Mouse (Mus musculus) ovary, postnatal 10 days (tissue): ENCODE results near the gene Disp1.

Source experiments
- DNase-seq: peaks from one replicate; pipeline ENCODE4 v3.0.0; 2022; ENCODE audit warnings: low spot score

Gene Disp1

GRCm38 (mm10) chr1:183220796-183221718, at the start of gene Disp1:
TSS of gene Disp1 (minus strand) at chr1:183221522.
- peak; percentile 54 for DNase-seq

GRCm38 (mm10) chr1:183267666-183268065, 46.3 kb upstream of the Disp1 start:
- no peak for DNase-seq

- DNase-seq = no peak
Measured at GRCm38 (mm10) chr1:183265921-183266467, 44.7 kb upstream of the Disp1 start.

GRCm38 (mm10) chr1:183264145-183265008, 43.1 kb upstream of the Disp1 start:
- no peak for DNase-seq

- DNase-seq = no peak
Measured at GRCm38 (mm10) chr1:183252574-183252973, 31.3 kb upstream of the Disp1 start.

GRCm38 (mm10) chr1:183251818-183252217, 30.5 kb upstream of the Disp1 start:
- DNase-seq = no peak

GRCm38 (mm10) chr1:183250612-183251011, 29.3 kb upstream of the Disp1 start:
- DNase-seq = no peak

- no peak for DNase-seq
Measured at GRCm38 (mm10) chr1:183248144-183248543, 26.8 kb upstream of the Disp1 start.

- DNase-seq = no peak
Measured at GRCm38 (mm10) chr1:183243293-183243692, 22.0 kb upstream of the Disp1 start.

- DNase-seq = no peak
Measured at GRCm38 (mm10) chr1:183237901-183238300, 16.6 kb upstream of the Disp1 start.

- no peak for DNase-seq
Measured at GRCm38 (mm10) chr1:183236460-183236859, 15.1 kb upstream of the Disp1 start.

GRCm38 (mm10) chr1:183233679-183234174, 12.4 kb upstream of the Disp1 start:
- no peak for DNase-seq

- DNase-seq = no peak
Measured at GRCm38 (mm10) chr1:183232985-183233678, 11.8 kb upstream of the Disp1 start.

- DNase-seq = no peak
Measured at GRCm38 (mm10) chr1:183227469-183227868, 6.1 kb upstream of the Disp1 start.

- DNase-seq = no peak
Measured at GRCm38 (mm10) chr1:183219021-183219420, 2.3 kb downstream of the Disp1 start.

- no peak for DNase-seq
Measured at GRCm38 (mm10) chr1:183216691-183217090, 4.6 kb downstream of the Disp1 start.

GRCm38 (mm10) chr1:183215706-183216105, 5.6 kb downstream of the Disp1 start:
- DNase-seq = no peak

- no peak for DNase-seq
Measured at GRCm38 (mm10) chr1:183213850-183214249, 7.5 kb downstream of the Disp1 start.

GRCm38 (mm10) chr1:183212757-183213211, 8.5 kb downstream of the Disp1 start:
- DNase-seq = no peak

GRCm38 (mm10) chr1:183210115-183210514, 11.2 kb downstream of the Disp1 start:
- DNase-seq = no peak

GRCm38 (mm10) chr1:183207623-183208022, 13.7 kb downstream of the Disp1 start:
- DNase-seq = no peak

GRCm38 (mm10) chr1:183207141-183207540, 14.2 kb downstream of the Disp1 start:
- no peak for DNase-seq
